In genomic region chr2:127517081-127517480, GRCm38 (mm10) we compare ENCODE assay signal across 19 mouse cellular contexts. TPM values are rescaled to one million over a fixed set of nuclear protein-coding genes. Genes with fewer than 3 reads are reported as not detected.
DNase-seq lines count a peak whose midpoint lies in the region; ATAC-seq and TF ChIP-seq lines count a peak whose summit lies in the region.
"Had no signal": no experiment of that assay in that cellular context is flagged by ENCODE, and none has a peak within 500 bp of the region (broad histone marks: within the 10 kb centered on the region; RNA-seq: fewer than 3 reads in every experiment).

No protein-coding gene starts in this region.

- no peak for ATAC-seq in midbrain, embryonic 11.5 days (ENCODE audit: low FRiP score)
- ATAC-seq in midbrain, postnatal 0 days (ENCODE audit: low FRiP score): no peak
- no peak for ATAC-seq in liver, embryonic 12.5 days
- ATAC-seq in stomach, postnatal 0 days (ENCODE audit: low FRiP score, low TSS enrichment): no peak
- ATAC-seq: intestine, embryonic 15.5 days; lung, postnatal 0 days had no signal

- H3K9me3 ChIP-seq in midbrain, embryonic 11.5 days (ENCODE audit: control insufficient read depth, low read length): no peaks in the 10 kb centered on the region
- no peaks in the 10 kb centered on the region for H3K9me3 ChIP-seq in midbrain, postnatal 0 days (ENCODE audit: low read length)
- no peaks in the 10 kb centered on the region for H3K9me3 ChIP-seq in liver, embryonic 12.5 days (replicated peaks)
- H3K9me3 ChIP-seq in stomach, postnatal 0 days (ENCODE audit: control insufficient read depth, low read length): no peaks in the 10 kb centered on the region
- H3K9me3 ChIP-seq: embryonic facial prominence, embryonic 13.5 days; heart, embryonic 10.5 days; intestine, embryonic 15.5 days; liver, embryonic 13.5 days; midbrain, embryonic 10.5 days had no signal

- WGBS in midbrain, embryonic 11.5 days: 80% methylated on average over 8 of the region's 8 CpGs
- WGBS in midbrain, postnatal 0 days: 69% methylated on average over 8 of the region's 8 CpGs
- 61% methylated on average over 8 of the region's 8 CpGs for WGBS in liver, embryonic 12.5 days (ENCODE audit: insufficient replicate concordance)
- 80% methylated on average over 8 of the region's 8 CpGs for WGBS in stomach, postnatal 0 days

- peaks cover 18% of the 10 kb centered on the region for H3K4me1 ChIP-seq in midbrain, embryonic 11.5 days (ENCODE audit: control insufficient read depth, insufficient read depth, low read length)
- peaks cover 21% of the 10 kb centered on the region for H3K4me1 ChIP-seq in midbrain, postnatal 0 days (ENCODE audit: insufficient read depth, low read length)
- H3K4me1 ChIP-seq in liver, embryonic 12.5 days: peaks cover 7% of the 10 kb centered on the region; the same call in 1 of the 2 replicates
- H3K4me1 ChIP-seq in stomach, postnatal 0 days (replicated peaks; ENCODE audit: control insufficient read depth, insufficient read depth): no peaks in the 10 kb centered on the region; the same call in 1 of the 2 replicates

- H3K4me2 ChIP-seq in midbrain, embryonic 11.5 days: no peak overlapping the region
- H3K4me2 ChIP-seq in midbrain, postnatal 0 days (ENCODE audit: low read depth, low read length, poor library complexity, severe bottlenecking): no peak overlapping the region
- no peak overlapping the region for H3K4me2 ChIP-seq in liver, embryonic 12.5 days
- no peak overlapping the region for H3K4me2 ChIP-seq in stomach, postnatal 0 days (replicated peaks; ENCODE audit: low read depth)
- H3K4me2 ChIP-seq: embryonic facial prominence, embryonic 13.5 days; intestine, embryonic 15.5 days; liver, embryonic 13.5 days had no signal

- no peaks in the 10 kb centered on the region for H3K27me3 ChIP-seq in midbrain, embryonic 11.5 days (ENCODE audit: control insufficient read depth, insufficient read depth, low read length)
- H3K27me3 ChIP-seq in midbrain, postnatal 0 days (ENCODE audit: insufficient read depth, low read length): no peaks in the 10 kb centered on the region
- H3K27me3 ChIP-seq in liver, embryonic 12.5 days (replicated peaks): peaks cover 29% of the 10 kb centered on the region
- no peaks in the 10 kb centered on the region for H3K27me3 ChIP-seq in stomach, postnatal 0 days (ENCODE audit: control insufficient read depth, insufficient read depth, low read length)
- H3K27me3 ChIP-seq: embryonic facial prominence, embryonic 13.5 days; intestine, embryonic 15.5 days had no signal

- TF ChIP-seq CTCF in midbrain, postnatal 0 days (IDR thresholded peaks at IDR 0.05): no peak
- no peak for TF ChIP-seq CTCF in gastrocnemius, adult 2 months (IDR thresholded peaks at IDR 0.05)
- TF ChIP-seq CTCF in stomach, postnatal 0 days (IDR thresholded peaks at IDR 0.05; ENCODE audit: low read depth): no peak

- TF ChIP-seq EP300 in stomach, postnatal 0 days (optimal IDR thresholded peaks at IDR 0.05): no peak

- H3K9ac ChIP-seq in midbrain, embryonic 11.5 days (ENCODE audit: low read length): no peak overlapping the region
- H3K9ac ChIP-seq in midbrain, postnatal 0 days (replicated peaks; ENCODE audit: low read length, poor library complexity, severe bottlenecking): no peak overlapping the region
- no peak overlapping the region for H3K9ac ChIP-seq in liver, embryonic 12.5 days
- no peak overlapping the region for H3K9ac ChIP-seq in stomach, postnatal 0 days (ENCODE audit: low read length)
- H3K9ac ChIP-seq: embryonic facial prominence, embryonic 13.5 days; intestine, embryonic 15.5 days; liver, embryonic 13.5 days had no signal

- H3K36me3 ChIP-seq in midbrain, embryonic 11.5 days (ENCODE audit: control insufficient read depth, insufficient read depth, low read length): no peaks in the 10 kb centered on the region
- no peaks in the 10 kb centered on the region for H3K36me3 ChIP-seq in midbrain, postnatal 0 days (ENCODE audit: insufficient read depth, low read length)
- no peaks in the 10 kb centered on the region for H3K36me3 ChIP-seq in liver, embryonic 12.5 days
- H3K36me3 ChIP-seq in stomach, postnatal 0 days (ENCODE audit: control insufficient read depth, insufficient read depth, low read length): no peaks in the 10 kb centered on the region
- H3K36me3 ChIP-seq: embryonic facial prominence, embryonic 13.5 days; heart, embryonic 10.5 days; intestine, embryonic 15.5 days; liver, embryonic 13.5 days; midbrain, embryonic 10.5 days had no signal

- peak; percentile 51 for DNase-seq in cerebellum, adult 9-11 months
- no peak for DNase-seq in cerebellum, postnatal 36 days
- DNase-seq in midbrain, embryonic 11.5 days (ENCODE audit: low spot score, missing footprints): peak; percentile 33
- no peak for DNase-seq in midbrain, postnatal 0 days (ENCODE audit: low spot score)
- DNase-seq in right cerebral cortex, postnatal 10 days (ENCODE audit: low spot score in 2 of 2): peak; percentile 66 to 83
- no peak for DNase-seq in gastrocnemius, adult 2 months
- no peak for DNase-seq in stomach, postnatal 0 days (ENCODE audit: low spot score)
- DNase-seq: cerebellum, postnatal 10 days; kidney, postnatal 10 days; liver, embryonic 13.5 days; spleen, adult 18-20 months had no signal

- no peak overlapping the region for H3K27ac ChIP-seq in midbrain, embryonic 11.5 days (ENCODE audit: low read depth, low read length)
- H3K27ac ChIP-seq in midbrain, postnatal 0 days (ENCODE audit: low read depth, low read length): no peak overlapping the region
- no peak overlapping the region for H3K27ac ChIP-seq in liver, embryonic 12.5 days
- no peak overlapping the region for H3K27ac ChIP-seq in gastrocnemius, adult 2 months
- no peak overlapping the region for H3K27ac ChIP-seq in stomach, postnatal 0 days (replicated peaks)
- H3K27ac ChIP-seq: embryonic facial prominence, embryonic 13.5 days; heart, embryonic 10.5 days; intestine, embryonic 15.5 days; liver, embryonic 13.5 days; midbrain, embryonic 10.5 days had no signal

- intact Hi-C loops in gastrocnemius, adult 2 months (cut with DNase I): no loop called here

- no peak overlapping the region for H3K4me3 ChIP-seq in midbrain, embryonic 11.5 days (ENCODE audit: low read depth, low read length)
- H3K4me3 ChIP-seq in midbrain, postnatal 0 days (ENCODE audit: low read depth, low read length): no peak overlapping the region
- no peak overlapping the region for H3K4me3 ChIP-seq in liver, embryonic 12.5 days
- H3K4me3 ChIP-seq in gastrocnemius, adult 2 months: no peak overlapping the region
- H3K4me3 ChIP-seq in stomach, postnatal 0 days (ENCODE audit: low read depth, low read length): no peak overlapping the region
- H3K4me3 ChIP-seq: embryonic facial prominence, embryonic 13.5 days; heart, embryonic 10.5 days; intestine, embryonic 15.5 days; liver, embryonic 13.5 days; midbrain, embryonic 10.5 days had no signal

RNA-seq across cellular contexts. Expression of gene Kcnip3, which starts 4.8 kb away (rescaled TPM):
- polyA plus RNA-seq in midbrain, embryonic 11.5 days (2014; fragmentation: Nextera tagmentation; extraction: Ambion mirVana): 3.9 and 4.4 TPM in 2 replicates
- 24.6 and 33.2 TPM in 2 replicates for total RNA-seq in midbrain, postnatal 0 days (2014; rRNA removed)
- polyA plus RNA-seq in midbrain, postnatal 0 days (2015; fragmentation: Nextera tagmentation; extraction: Ambion mirVana): 14.2 and 17.1 TPM in 2 replicates
- 0.70 and 0.72 TPM in 2 replicates for polyA plus RNA-seq in liver, embryonic 12.5 days (2016; fragmentation: Nextera tagmentation; extraction: Ambion mirVana)
- total RNA-seq in gastrocnemius, adult 2 months (2021): under 1 TPM; 0.28 to 0.31 TPM
- polyA plus RNA-seq in stomach, postnatal 0 days (2015; fragmentation: Nextera tagmentation; extraction: Ambion mirVana): 1.2 TPM in 2 replicates

RNA-seq across cellular contexts. Expression of gene Prom2, which starts 24.2 kb away (rescaled TPM):
- polyA plus RNA-seq in midbrain, embryonic 11.5 days (2014; fragmentation: Nextera tagmentation; extraction: Ambion mirVana): 0.32 TPM in 1 of 2 replicates, not detected in the other
- total RNA-seq in midbrain, postnatal 0 days (2014; rRNA removed): 0.44 TPM in 1 of 2 replicates, not detected in the other
- polyA plus RNA-seq in midbrain, postnatal 0 days (2015; fragmentation: Nextera tagmentation; extraction: Ambion mirVana): 0.06 and 0.09 TPM in 2 replicates
- not detected in 2 replicates for polyA plus RNA-seq in liver, embryonic 12.5 days (2016; fragmentation: Nextera tagmentation; extraction: Ambion mirVana)
- total RNA-seq in gastrocnemius, adult 2 months (2021): not detected
- polyA plus RNA-seq in stomach, postnatal 0 days (2015; fragmentation: Nextera tagmentation; extraction: Ambion mirVana): 17.2 and 20.5 TPM in 2 replicates
- total RNA-seq: gastrocnemius, adult 18-20 months; heart, postnatal 25 days had no signal
- polyA plus RNA-seq: liver, embryonic 13.5 days had no signal

Comparison
In these comparisons a context has a peak if more than half of its experiments do, and no peak if none do; other contexts are left out.
1. DNase-seq: peak in cerebellum, adult 9-11 months (single experiment), midbrain, embryonic 11.5 days (single experiment) and right cerebral cortex, postnatal 10 days (2 of 2); none in cerebellum, postnatal 36 days (0 of 2), midbrain, postnatal 0 days (single experiment), gastrocnemius, adult 2 months (single experiment) and stomach, postnatal 0 days (single experiment).
2. RNA of gene Prom2, which starts 24.2 kb away (polyA plus RNA-seq): 17.2 to 20.5 TPM in stomach, postnatal 0 days; 0.06 to 0.09 TPM in midbrain, postnatal 0 days, 0.32 TPM in midbrain, embryonic 11.5 days and not detected in liver, embryonic 12.5 days; every median in the first group is over 10 times any median in the second.